8 mouse cellular contexts compared by ENCODE assay signal in the genomic region with DNA sequence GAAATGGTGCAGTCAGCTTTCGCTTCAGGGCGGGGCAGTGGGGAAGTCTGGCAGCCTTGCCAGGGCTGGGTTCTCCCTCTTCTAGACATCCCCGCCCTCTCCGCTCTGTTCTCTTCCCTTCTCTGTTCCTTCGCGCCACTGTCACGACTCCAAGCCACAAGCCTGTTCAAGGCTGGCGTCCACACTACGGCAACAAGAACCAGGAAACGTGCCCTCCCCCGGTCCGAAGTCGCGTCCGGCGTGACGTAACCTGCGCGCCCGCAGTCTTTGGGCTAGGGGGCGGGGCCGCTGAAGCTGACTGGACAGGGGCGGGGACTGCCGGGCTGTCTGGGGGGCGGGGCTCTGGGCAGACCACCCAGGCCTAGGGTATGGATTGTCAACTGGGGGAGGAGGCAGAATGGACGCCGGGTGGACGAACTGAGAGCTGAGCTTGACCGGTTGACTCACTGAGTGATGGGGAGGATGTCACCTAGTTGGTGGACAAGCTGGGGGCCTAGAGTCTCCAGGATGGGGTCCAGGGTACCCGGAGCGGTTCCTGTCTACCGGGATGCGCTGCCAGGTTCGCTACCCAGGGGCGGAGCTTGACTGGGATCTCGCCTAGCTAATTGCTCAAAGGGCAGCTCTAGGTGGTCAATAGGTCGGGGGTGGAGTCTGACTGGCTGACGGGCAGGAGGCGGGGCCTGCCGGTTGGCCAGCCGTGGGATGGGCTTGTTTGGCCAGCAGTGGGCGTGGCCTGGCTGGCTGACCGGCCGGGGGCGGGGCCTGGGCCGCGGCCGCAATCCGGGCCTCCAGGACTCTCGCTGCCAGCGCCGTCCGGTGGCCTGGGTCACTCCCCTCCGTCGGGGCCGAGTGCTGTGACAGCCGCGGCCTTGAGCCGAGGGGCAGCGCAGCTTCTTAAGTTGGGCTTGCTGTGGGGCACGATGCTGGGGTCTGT. TPM values are rescaled to one million over a fixed set of nuclear protein-coding genes. Genes with fewer than 3 reads are reported as not detected.
DNase-seq lines count a peak whose midpoint lies in the region; ATAC-seq and TF ChIP-seq lines count a peak whose summit lies in the region.

A gene (plus strand): TSS at position 337 of the 934 bp plus-strand sequence.

- peak within 1 kb of the TSS; percentile 74 for H3K27ac ChIP-seq in bone marrow, adult 2 months (ENCODE audit: control insufficient read depth, insufficient read depth, low read depth, low read length, poor library complexity)
- peak within 1 kb of the TSS; percentile 94 for H3K27ac ChIP-seq in embryonic facial prominence, embryonic 15.5 days (replicated peaks)
- H3K27ac ChIP-seq in kidney, embryonic 14.5 days (ENCODE audit: low read depth, low read length): peak within 1 kb of the TSS; percentile 95
- peak within 1 kb of the TSS; percentile 95 for H3K27ac ChIP-seq in limb, embryonic 15.5 days

- H3K4me1 ChIP-seq in bone marrow, adult 2 months (ENCODE audit: control insufficient read depth, insufficient read depth, low read length): peaks cover 1% of the 10 kb centered on the region; the same call in 1 of the 2 replicates
- H3K4me1 ChIP-seq in embryonic facial prominence, embryonic 15.5 days: peaks cover 16% of the 10 kb centered on the region; the same call in 1 of the 2 replicates
- H3K4me1 ChIP-seq in kidney, embryonic 14.5 days (ENCODE audit: control insufficient read depth, insufficient read depth, low read length): no peaks in the 10 kb centered on the region
- peaks cover 9% of the 10 kb centered on the region; the same call in 1 of the 2 replicates for H3K4me1 ChIP-seq in limb, embryonic 15.5 days

- no peaks in the 10 kb centered on the region for H3K36me3 ChIP-seq in embryonic facial prominence, embryonic 15.5 days
- H3K36me3 ChIP-seq in kidney, embryonic 14.5 days (ENCODE audit: control insufficient read depth, insufficient read depth, low read length): no peaks in the 10 kb centered on the region; the same call in 1 of the 2 replicates
- H3K36me3 ChIP-seq in limb, embryonic 15.5 days: peaks cover 3% of the 10 kb centered on the region; the same call in 1 of the 2 replicates

- peak; percentile 44; the same call in 1 of the 2 replicates for TF ChIP-seq POLR2A in bone marrow, adult 2 months (IDR thresholded peaks at IDR 0.05; ENCODE audit: borderline replicate concordance, control insufficient read depth, low read depth, low read length)

- H3K4me2 ChIP-seq in embryonic facial prominence, embryonic 15.5 days (replicated peaks): peak within 1 kb of the TSS; percentile 76
- H3K4me2 ChIP-seq in kidney, embryonic 14.5 days (replicated peaks; ENCODE audit: low read depth, low read length): peak within 1 kb of the TSS; percentile 54
- H3K4me2 ChIP-seq in limb, embryonic 15.5 days: peak within 1 kb of the TSS; percentile 70

- under 1% methylated on average over 61 of the region's 61 CpGs for WGBS in bone marrow, adult 2 months
- under 1% methylated on average over 51 of the region's 61 CpGs for WGBS in embryonic facial prominence, embryonic 15.5 days
- under 1% methylated on average over 59 of the region's 61 CpGs for WGBS in kidney, embryonic 14.5 days
- under 1% methylated on average over 61 of the region's 61 CpGs for WGBS in limb, embryonic 15.5 days

- H3K4me3 ChIP-seq in bone marrow, adult 2 months (replicated peaks; ENCODE audit: control insufficient read depth, low read depth, low read length): peak within 1 kb of the TSS; percentile 76
- H3K4me3 ChIP-seq in embryonic facial prominence, embryonic 15.5 days (replicated peaks): peak within 1 kb of the TSS; percentile 92
- H3K4me3 ChIP-seq in kidney, embryonic 14.5 days (ENCODE audit: low read length): peak within 1 kb of the TSS; percentile 71
- H3K4me3 ChIP-seq in limb, embryonic 15.5 days: peak within 1 kb of the TSS; percentile 92

- peak; percentile 95 for ATAC-seq in embryonic facial prominence, embryonic 15.5 days (ENCODE audit: insufficient number of reproducible peaks, low FRiP score, low TSS enrichment, low read depth)
- ATAC-seq in kidney, embryonic 14.5 days (ENCODE audit: low FRiP score, low TSS enrichment): peak; percentile 97
- peak; percentile 95 for ATAC-seq in limb, embryonic 15.5 days (ENCODE audit: insufficient number of reproducible peaks, low FRiP score, low TSS enrichment, low read depth)

- H3K9ac ChIP-seq in embryonic facial prominence, embryonic 15.5 days: peak within 1 kb of the TSS; percentile 88
- H3K9ac ChIP-seq in kidney, embryonic 14.5 days (ENCODE audit: low read depth, low read length): peak within 1 kb of the TSS; percentile 93
- H3K9ac ChIP-seq in limb, embryonic 15.5 days: peak within 1 kb of the TSS; percentile 88

- H3K27me3 ChIP-seq in embryonic facial prominence, embryonic 15.5 days: no peaks in the 10 kb centered on the region
- H3K27me3 ChIP-seq in kidney, embryonic 14.5 days (ENCODE audit: control insufficient read depth, insufficient read depth, low read length): no peaks in the 10 kb centered on the region
- H3K27me3 ChIP-seq in limb, embryonic 15.5 days: no peaks in the 10 kb centered on the region

- no peak for TF ChIP-seq CTCF in bone marrow, adult 2 months (IDR thresholded peaks at IDR 0.05; ENCODE audit: control insufficient read depth, insufficient read depth, low read length)

- H3K9me3 ChIP-seq in embryonic facial prominence, embryonic 15.5 days (replicated peaks): no peaks in the 10 kb centered on the region
- no peaks in the 10 kb centered on the region for H3K9me3 ChIP-seq in kidney, embryonic 14.5 days (ENCODE audit: control insufficient read depth, low read length)
- no peaks in the 10 kb centered on the region for H3K9me3 ChIP-seq in limb, embryonic 15.5 days

- peak; percentile 97 for DNase-seq in 416B (ENCODE audit: low read depth)
- DNase-seq in heart, adult 9 months (ENCODE audit: low spot score in 2 of 2): peak; percentile 98
- peak; percentile 94 to 96 for DNase-seq in monocyte, adult 2 months (ENCODE audit: low read depth in 1 of 2, low spot score in 2 of 2)
- DNase-seq in spleen, postnatal 36 days (ENCODE audit: low spot score in 2 of 2): peak; percentile 87

RNA-seq across cellular contexts. Expression of the gene that starts here (rescaled TPM):
- polyA plus RNA-seq in bone marrow, adult 2 months (2011; ENCODE audit: insufficient read depth, insufficient read length, low replicate concordance, missing spikeins): 1.4 and 1.6 TPM in 2 replicates
- 49.9 and 58.6 TPM in 2 replicates for polyA plus RNA-seq in embryonic facial prominence, embryonic 15.5 days (2015; fragmentation: Nextera tagmentation; extraction: Ambion mirVana)
- 30.0 and 47.7 TPM in 2 replicates for polyA plus RNA-seq in kidney, embryonic 14.5 days (2014; fragmentation: Nextera tagmentation; extraction: Ambion mirVana)
- 63.4 and 64.5 TPM in 2 replicates for polyA plus RNA-seq in limb, embryonic 15.5 days (2015; fragmentation: Nextera tagmentation; extraction: Ambion mirVana)

Comparison
In these comparisons a context has a peak if more than half of its experiments do, and no peak if none do; other contexts are left out.
1. Peak in every context shown above with its lines: DNase-seq, ATAC-seq, H3K4me3 ChIP-seq and H3K27ac ChIP-seq.
2. RNA of the gene that starts here (polyA plus RNA-seq): 63.4 to 64.5 TPM in limb, embryonic 15.5 days, 49.9 to 58.6 TPM in embryonic facial prominence, embryonic 15.5 days and 30.0 to 47.7 TPM in kidney, embryonic 14.5 days; 1.4 to 1.6 TPM in bone marrow, adult 2 months; every median in the first group is over 10 times any median in the second.